In the genomic region with DNA sequence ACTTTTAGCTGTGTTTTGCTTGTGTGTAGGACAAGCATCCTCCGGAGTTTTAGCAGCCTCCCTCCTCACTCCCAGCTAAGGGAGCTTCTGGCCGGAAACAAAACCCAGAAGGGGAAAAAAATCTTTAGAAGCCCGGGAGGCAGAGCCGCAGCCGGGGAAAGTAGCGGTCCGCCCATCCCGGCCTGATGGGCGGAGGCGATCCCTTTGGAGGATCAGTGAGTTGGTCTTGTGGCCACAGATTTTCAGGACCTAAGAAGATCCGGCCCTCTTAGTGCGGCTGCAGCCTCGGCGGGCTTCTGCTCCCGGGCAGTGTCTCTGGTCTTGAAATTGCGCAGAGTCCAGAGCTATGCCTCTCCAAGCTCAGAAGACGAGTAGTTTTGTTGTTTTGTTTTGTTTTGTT, we compare ENCODE assay signal across 10 mouse cellular contexts. TPM values are rescaled to one million over a fixed set of nuclear protein-coding genes. Genes with fewer than 3 reads are reported as not detected.
DNase-seq lines count a peak whose midpoint lies in the region; ATAC-seq and TF ChIP-seq lines count a peak whose summit lies in the region.
"Had no signal": no experiment of that assay in that cellular context is flagged by ENCODE, and none has a peak within 500 bp of the region (broad histone marks: within the 10 kb centered on the region; RNA-seq: fewer than 3 reads in every experiment).

No protein-coding gene starts in this region.

- DNase-seq in liver, embryonic 11.5 days (ENCODE audit: low spot score) = peak; percentile 47
- DNase-seq in embryonic facial prominence, embryonic 11.5 days (ENCODE audit: low spot score) = peak; percentile 62
- DNase-seq in midbrain, postnatal 0 days (ENCODE audit: low spot score) = no peak
- no peak for DNase-seq in right cerebral cortex, postnatal 25 days
- DNase-seq in layer of hippocampus, adult 11-12 months (ENCODE audit: low spot score) = no peak
- DNase-seq: cerebellum, postnatal 36 days had no signal

- no peak overlapping the region for H3K4me3 ChIP-seq in liver, embryonic 11.5 days (ENCODE audit: low read depth, low read length)
- no peak overlapping the region for H3K4me3 ChIP-seq in liver, embryonic 12.5 days
- no peak overlapping the region for H3K4me3 ChIP-seq in embryonic facial prominence, embryonic 11.5 days (ENCODE audit: low read depth, low read length)
- H3K4me3 ChIP-seq in hindbrain, embryonic 12.5 days = peak overlapping the region; percentile 40
- H3K4me3 ChIP-seq in midbrain, postnatal 0 days (ENCODE audit: low read depth, low read length) = peak overlapping the region; percentile 40
- H3K4me3 ChIP-seq: heart, embryonic 10.5 days had no signal

- no peaks in the 10 kb centered on the region for H3K9me3 ChIP-seq in liver, embryonic 11.5 days (ENCODE audit: control insufficient read depth, low read length)
- H3K9me3 ChIP-seq in liver, embryonic 12.5 days (replicated peaks) = no peaks in the 10 kb centered on the region
- no peaks in the 10 kb centered on the region for H3K9me3 ChIP-seq in embryonic facial prominence, embryonic 11.5 days (replicated peaks; ENCODE audit: control insufficient read depth, low read length)
- H3K9me3 ChIP-seq in hindbrain, embryonic 12.5 days (replicated peaks) = no peaks in the 10 kb centered on the region
- H3K9me3 ChIP-seq in midbrain, postnatal 0 days (ENCODE audit: low read length) = no peaks in the 10 kb centered on the region
- H3K9me3 ChIP-seq: heart, embryonic 10.5 days had no signal

- H3K4me1 ChIP-seq in liver, embryonic 11.5 days (replicated peaks; ENCODE audit: control insufficient read depth, insufficient read depth, low read length) = no peaks in the 10 kb centered on the region
- no peaks in the 10 kb centered on the region for H3K4me1 ChIP-seq in liver, embryonic 12.5 days
- peaks cover 4% of the 10 kb centered on the region for H3K4me1 ChIP-seq in embryonic facial prominence, embryonic 11.5 days (ENCODE audit: control insufficient read depth, insufficient read depth, low read length)
- H3K4me1 ChIP-seq in hindbrain, embryonic 12.5 days = peaks cover 61% of the 10 kb centered on the region
- no peaks in the 10 kb centered on the region for H3K4me1 ChIP-seq in midbrain, postnatal 0 days (ENCODE audit: insufficient read depth, low read length)

- no peak overlapping the region for H3K9ac ChIP-seq in liver, embryonic 11.5 days (ENCODE audit: low read depth, low read length)
- H3K9ac ChIP-seq in liver, embryonic 12.5 days = no peak overlapping the region
- H3K9ac ChIP-seq in embryonic facial prominence, embryonic 11.5 days (replicated peaks; ENCODE audit: low read length) = no peak overlapping the region
- H3K9ac ChIP-seq in hindbrain, embryonic 12.5 days = peak overlapping the region; percentile 62; the same call in 1 of the 2 replicates
- 0 out of 2 replicates have a peak overlapping the region, but pooled peaks have one; percentile 42 for H3K9ac ChIP-seq in midbrain, postnatal 0 days (replicated peaks; ENCODE audit: low read length, poor library complexity, severe bottlenecking)

- no peak overlapping the region for H3K4me2 ChIP-seq in liver, embryonic 11.5 days
- H3K4me2 ChIP-seq in liver, embryonic 12.5 days = no peak overlapping the region
- H3K4me2 ChIP-seq in embryonic facial prominence, embryonic 11.5 days (ENCODE audit: low read depth, low read length) = no peak overlapping the region
- H3K4me2 ChIP-seq in hindbrain, embryonic 12.5 days (replicated peaks) = peak overlapping the region; percentile 56
- peak overlapping the region; percentile 46; the same call in 1 of the 2 replicates for H3K4me2 ChIP-seq in midbrain, postnatal 0 days (ENCODE audit: low read depth, low read length, poor library complexity, severe bottlenecking)

- H3K27ac ChIP-seq in liver, embryonic 11.5 days (ENCODE audit: low read depth, low read length) = no peak overlapping the region
- H3K27ac ChIP-seq in liver, embryonic 12.5 days = no peak overlapping the region
- H3K27ac ChIP-seq in embryonic facial prominence, embryonic 11.5 days (replicated peaks; ENCODE audit: low read depth, low read length) = no peak overlapping the region
- H3K27ac ChIP-seq in hindbrain, embryonic 12.5 days = no peak overlapping the region
- no peak overlapping the region for H3K27ac ChIP-seq in midbrain, postnatal 0 days (ENCODE audit: low read depth, low read length)
- H3K27ac ChIP-seq: heart, embryonic 10.5 days had no signal

- no peaks in the 10 kb centered on the region for H3K36me3 ChIP-seq in liver, embryonic 11.5 days (ENCODE audit: control insufficient read depth, insufficient read depth, low read length)
- H3K36me3 ChIP-seq in liver, embryonic 12.5 days = no peaks in the 10 kb centered on the region
- no peaks in the 10 kb centered on the region for H3K36me3 ChIP-seq in embryonic facial prominence, embryonic 11.5 days (replicated peaks; ENCODE audit: control insufficient read depth, insufficient read depth, low read depth, low read length)
- H3K36me3 ChIP-seq in hindbrain, embryonic 12.5 days = no peaks in the 10 kb centered on the region
- H3K36me3 ChIP-seq in midbrain, postnatal 0 days (ENCODE audit: insufficient read depth, low read length) = no peaks in the 10 kb centered on the region
- H3K36me3 ChIP-seq: heart, embryonic 10.5 days had no signal

- 3% methylated on average over 17 of the region's 17 CpGs for WGBS in liver, embryonic 11.5 days
- under 1% methylated on average over 17 of the region's 17 CpGs for WGBS in liver, embryonic 12.5 days (ENCODE audit: insufficient replicate concordance)
- under 1% methylated on average over 17 of the region's 17 CpGs for WGBS in embryonic facial prominence, embryonic 11.5 days
- WGBS in hindbrain, embryonic 12.5 days = under 1% methylated on average over 17 of the region's 17 CpGs
- WGBS in midbrain, postnatal 0 days = under 1% methylated on average over 17 of the region's 17 CpGs

- no peak for TF ChIP-seq CTCF in midbrain, postnatal 0 days (IDR thresholded peaks at IDR 0.05)

- no peak for ATAC-seq in liver, embryonic 11.5 days (replicated peaks; ENCODE audit: low FRiP score)
- no peak for ATAC-seq in liver, embryonic 12.5 days
- no peak for ATAC-seq in embryonic facial prominence, embryonic 11.5 days (replicated peaks; ENCODE audit: insufficient number of reproducible peaks, low FRiP score, low TSS enrichment, low read depth)
- ATAC-seq in hindbrain, embryonic 12.5 days (ENCODE audit: low FRiP score) = no peak
- no peak for ATAC-seq in midbrain, postnatal 0 days (ENCODE audit: low FRiP score)

- peaks cover 98% of the 10 kb centered on the region for H3K27me3 ChIP-seq in liver, embryonic 11.5 days (replicated peaks; ENCODE audit: control insufficient read depth, insufficient read depth, low read length)
- peaks cover 97% of the 10 kb centered on the region for H3K27me3 ChIP-seq in liver, embryonic 12.5 days (replicated peaks)
- peaks cover 59% of the 10 kb centered on the region for H3K27me3 ChIP-seq in embryonic facial prominence, embryonic 11.5 days (ENCODE audit: control insufficient read depth, insufficient read depth, low read length)
- peaks cover 82% of the 10 kb centered on the region for H3K27me3 ChIP-seq in hindbrain, embryonic 12.5 days
- peaks cover 70% of the 10 kb centered on the region for H3K27me3 ChIP-seq in midbrain, postnatal 0 days (ENCODE audit: insufficient read depth, low read length)

RNA-seq across cellular contexts. Expression of gene Foxb1, which starts 2.2 kb away (rescaled TPM):
- not detected in 2 replicates for polyA plus RNA-seq in liver, embryonic 11.5 days (2014; fragmentation: Nextera tagmentation; extraction: Ambion mirVana)
- polyA plus RNA-seq in liver, embryonic 12.5 days (2016; fragmentation: Nextera tagmentation; extraction: Ambion mirVana) = not detected in 2 replicates
- 0.31 and 0.33 TPM in 2 replicates for polyA plus RNA-seq in embryonic facial prominence, embryonic 11.5 days (2014; fragmentation: Nextera tagmentation; extraction: Ambion mirVana)
- 5.5 and 7.5 TPM in 2 replicates for polyA plus RNA-seq in hindbrain, embryonic 12.5 days (2016; fragmentation: Nextera tagmentation; extraction: Ambion mirVana)
- total RNA-seq in midbrain, postnatal 0 days (2014; rRNA removed) = 18.0 and 18.1 TPM in 2 replicates
- 16.5 and 18.5 TPM in 2 replicates for polyA plus RNA-seq in midbrain, postnatal 0 days (2015; fragmentation: Nextera tagmentation; extraction: Ambion mirVana)
- total RNA-seq: left cerebral cortex, postnatal 25 days had no signal
- polyA plus RNA-seq: heart, embryonic 10.5 days had no signal

Comparison
In these comparisons a context has a peak if more than half of its experiments do, and no peak if none do; other contexts are left out.
1. DNase-seq: peak in liver, embryonic 11.5 days (single experiment) and embryonic facial prominence, embryonic 11.5 days (single experiment); none in midbrain, postnatal 0 days (single experiment), right cerebral cortex, postnatal 25 days (single experiment) and layer of hippocampus, adult 11-12 months (single experiment).
2. H3K4me2 ChIP-seq: peak in hindbrain, embryonic 12.5 days (single experiment) and midbrain, postnatal 0 days (single experiment); none in liver, embryonic 11.5 days (single experiment), liver, embryonic 12.5 days (single experiment) and embryonic facial prominence, embryonic 11.5 days (single experiment).
3. H3K4me3 ChIP-seq: peak in hindbrain, embryonic 12.5 days (single experiment) and midbrain, postnatal 0 days (single experiment); none in liver, embryonic 11.5 days (single experiment), liver, embryonic 12.5 days (single experiment) and embryonic facial prominence, embryonic 11.5 days (single experiment).
4. H3K9ac ChIP-seq: peak in hindbrain, embryonic 12.5 days (single experiment) and midbrain, postnatal 0 days (single experiment); none in liver, embryonic 11.5 days (single experiment), liver, embryonic 12.5 days (single experiment) and embryonic facial prominence, embryonic 11.5 days (single experiment).